Mouse (Mus musculus) CH12.LX (cell line): ENCODE measurements around the gene Spryd3.

Experiments
- CHD1 ChIP-seq: IDR thresholded peaks from 2 replicates; pipeline ENCODE4 v1.6.1; 2012; ENCODE audit warnings: low read depth, low read length, improper control_type of control experiment, inconsistent platforms
- EP300 ChIP-seq: IDR thresholded peaks from 2 replicates; pipeline ENCODE4 v1.6.1; 2011; ENCODE audit warnings: low read length, improper control_type of control experiment

GRCm38 (mm10) chr15:102091688-102092087, 44.3 kb downstream of the Spryd3 start:
- TF ChIP-seq EP300 (no peak), CHD1 (no peak)
